Mouse (Mus musculus) megakaryocyte, embryonic 14.5 days (primary cell): Measurements from ENCODE around the gene Rp9.

ENCODE experiments used
- FLI1 ChIP-seq: IDR thresholded peaks from 2 replicates; pipeline ENCODE4 v1.6.1; 2012; ENCODE audit warnings: low read length, inconsistent platforms, mixed read lengths
- GATA1 ChIP-seq: IDR thresholded peaks from 3 replicates; pipeline ENCODE4 v1.6.1; 2012; ENCODE audit warnings: mixed read lengths, low read length, inconsistent platforms, borderline replicate concordance

- TF ChIP-seq FLI1 = no peak
- TF ChIP-seq GATA1 = no peak
Measured at GRCm38 (mm10) chr9:22478946-22479345, 9.4 kb upstream of the Rp9 start.
